Mouse (Mus musculus) ES-E14 (cell line): ENCODE results near the gene Pacrg.

Source experiments
- HCFC1 ChIP-seq: IDR thresholded peaks from 2 replicates; pipeline ENCODE4 v1.6.1; 2012; ENCODE audit warnings: low read length, inconsistent platforms, borderline replicate concordance; ENCODE audit not compliant: insufficient read depth
- MAFK ChIP-seq: IDR thresholded peaks from 2 replicates; pipeline ENCODE4 v1.6.1; 2014; ENCODE audit warnings: mild to moderate bottlenecking, low read depth, low read length, inconsistent platforms; ENCODE audit not compliant: insufficient read depth
- ZNF384 ChIP-seq: IDR thresholded peaks from 2 replicates; pipeline ENCODE4 v1.6.1; 2012; ENCODE audit warnings: low read depth, low read length, inconsistent platforms

GRCm38 (mm10) chr17:10360738-10361137, 479.4 kb downstream of the Pacrg start:
- TF ChIP-seq HCFC1, result no peak
- no peak for TF ChIP-seq MAFK
- no peak for TF ChIP-seq ZNF384
